Mouse (Mus musculus) G1E (cell line): Measurements from ENCODE around the gene Ociad2.

Source experiments
- CTCF ChIP-seq: IDR thresholded peaks from 2 replicates; pipeline ENCODE4 v1.5.1; 2012; ENCODE audit warnings: low read depth, low read length, inconsistent platforms, mixed read lengths
- GATA1 ChIP-seq: IDR thresholded peaks from 2 replicates; pipeline ENCODE4 v1.6.1; 2012; ENCODE audit warnings: borderline replicate concordance, low read length, inconsistent platforms, mixed read lengths

GRCm38 (mm10) chr5:73372601-73373000, 31.8 kb upstream of the Ociad2 start:
- TF ChIP-seq CTCF (no peak), GATA1 (no peak)
